Mouse (Mus musculus) lung, adult 2 months (tissue): ENCODE data around the gene Cyb5b.

ENCODE experiments used
- CTCF ChIP-seq: fragments of 200-500 bp; IDR thresholded peaks from 2 replicates; pipeline ENCODE4 v1.5.1; 2011; ENCODE audit warnings: mild to moderate bottlenecking, low read length, control low read depth; ENCODE audit not compliant: insufficient read depth
- POLR2A ChIP-seq: fragments of 200-500 bp; IDR thresholded peaks from 2 replicates; pipeline ENCODE4 v1.6.1; 2011; ENCODE audit warnings: low read depth, mild to moderate bottlenecking, control low read depth, low read length, borderline replicate concordance; ENCODE audit errors: extremely low read depth

GRCm38 (mm10) chr8:107212006-107212405 lies 61.6 kb downstream of the Cyb5b start:
- TF ChIP-seq CTCF (no peak), POLR2A (no peak)
